Mouse (Mus musculus) cerebellum, postnatal 14 days (tissue): ENCODE measurements around the gene Rnaset2a.
A peak's percentile ranks its signal among the peaks of the same experiment; 100 is the strongest.
"Not testable (repeated sequence)": the region's sequence is repeated elsewhere in the genome, so short reads cannot be mapped to it uniquely, and the experiment has no call there.

Experiments used
- DNase-seq, 2 experiments: peaks; one replicate each; pipeline ENCODE4 v3.0.0; 2021; ENCODE audit warnings: mixed read lengths in 2 of 2

Rnaset2a gene

GRCm38 (mm10) chr17:8147439-8148316 lies at the start of gene Rnaset2a, which contains the start of gene Gm49673:
Gene Rnaset2a (minus strand): TSS chr17:8148097.
Gene Gm49673 (minus strand): TSS chr17:8147788.
- not testable (repeated sequence) for DNase-seq

GRCm38 (mm10) chr17:8197652-8198051 lies 49.8 kb upstream of the Rnaset2a start:
- no peak for DNase-seq

GRCm38 (mm10) chr17:8195685-8196376 lies 47.9 kb upstream of the Rnaset2a start:
- no peak for DNase-seq

DNA sequence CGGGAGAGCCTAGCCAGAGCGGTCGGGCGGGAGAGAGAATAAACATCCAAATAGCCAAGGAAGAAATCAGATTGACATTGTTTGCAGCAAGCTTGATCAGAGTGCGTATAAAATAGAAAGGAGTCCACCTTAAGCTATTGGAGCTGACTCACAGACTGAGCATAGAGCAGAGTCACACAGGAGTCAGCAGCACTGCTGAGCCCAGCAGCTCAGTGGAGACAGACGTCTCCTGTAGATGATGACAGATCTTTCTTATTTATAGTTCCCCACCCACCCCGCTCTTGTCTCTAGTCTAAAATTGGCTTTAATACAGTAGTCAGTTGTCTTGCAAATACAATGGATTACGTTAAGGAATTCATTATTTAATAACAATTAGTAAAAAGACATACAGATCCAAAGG lies 45.8 kb upstream of the Rnaset2a start:
- DNase-seq = no peak

GRCm38 (mm10) chr17:8184217-8184616 lies 36.3 kb upstream of the Rnaset2a start:
- no peak for DNase-seq

- no peak for DNase-seq
These were observed 35.9 kb upstream of the Rnaset2a start for GRCm38 (mm10) chr17:8183815-8184214.

DNA sequence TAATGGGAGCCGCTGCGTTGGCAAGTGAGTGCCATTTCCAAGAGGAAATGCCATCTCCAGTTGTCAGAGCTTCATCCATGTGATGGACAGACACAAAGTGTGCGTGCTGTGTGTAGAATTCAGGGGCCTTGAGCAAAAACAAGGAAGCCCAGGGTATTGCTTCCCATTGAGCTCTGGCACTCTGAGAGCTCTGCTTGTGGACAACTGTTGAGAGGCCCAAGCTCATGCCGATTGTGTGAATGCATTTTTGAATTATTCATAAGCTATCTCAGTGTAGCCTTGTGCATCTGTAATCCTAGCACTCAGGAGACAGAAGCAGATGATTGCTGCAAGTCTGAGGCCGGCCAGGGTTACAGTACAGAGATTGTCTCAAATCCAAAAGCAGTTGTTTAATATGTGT lies 29.2 kb upstream of the Rnaset2a start:
- no peak for DNase-seq

- no peak for DNase-seq
These were observed 23.2 kb upstream of the Rnaset2a start for GRCm38 (mm10) chr17:8171081-8171480.

GRCm38 (mm10) chr17:8170331-8170730 lies 22.4 kb upstream of the Rnaset2a start:
- DNase-seq = no peak

DNA sequence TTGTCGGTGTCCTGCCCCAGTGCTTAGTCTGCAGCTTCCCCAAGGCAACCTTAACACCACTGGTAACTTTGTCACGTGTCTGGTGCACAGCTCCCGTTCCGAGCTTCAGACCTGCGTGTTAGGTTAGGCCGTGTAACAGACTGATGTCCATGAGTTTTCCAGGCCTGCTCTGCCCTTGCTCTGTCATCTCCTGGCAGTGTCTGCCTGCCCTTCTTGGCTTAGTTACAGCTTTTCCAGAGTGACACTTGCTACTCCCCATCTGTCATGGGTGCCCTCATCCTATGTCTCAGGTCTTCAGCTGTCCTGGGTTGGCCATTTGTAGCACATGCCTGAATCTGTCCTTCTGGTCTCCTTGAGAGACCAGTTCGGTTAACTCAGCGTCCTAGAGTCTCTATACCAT lies 19.5 kb upstream of the Rnaset2a start:
- DNase-seq = peak; percentile 43 to 54

DNA sequence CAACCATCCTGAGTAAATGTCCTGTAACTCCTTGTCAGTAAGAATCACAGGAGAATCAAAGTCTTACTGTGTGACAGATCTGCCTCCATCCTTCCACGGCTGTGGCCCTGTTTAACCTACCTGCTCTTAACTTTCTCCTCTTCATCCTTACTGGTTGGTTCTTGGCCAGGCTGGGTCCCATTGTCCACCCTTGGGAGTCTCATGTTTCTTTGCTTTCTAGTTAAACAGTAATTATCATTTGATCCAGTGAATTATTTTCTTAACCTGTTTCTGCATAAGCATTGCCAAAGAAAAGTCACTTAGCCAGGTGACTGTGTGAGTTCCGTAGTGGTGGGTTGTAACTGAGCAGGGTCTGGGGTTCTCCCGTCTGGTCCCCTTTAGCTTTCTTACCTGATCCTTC lies 18.6 kb upstream of the Rnaset2a start:
- DNase-seq = not testable (repeated sequence)

- DNase-seq = peak in 1 of 2 experiments; percentile 15
These were observed 18.1 kb upstream of the Rnaset2a start for GRCm38 (mm10) chr17:8165977-8166376.

GRCm38 (mm10) chr17:8165608-8165945 lies 17.7 kb upstream of the Rnaset2a start:
- peak; percentile 34 to 64 for DNase-seq

DNA sequence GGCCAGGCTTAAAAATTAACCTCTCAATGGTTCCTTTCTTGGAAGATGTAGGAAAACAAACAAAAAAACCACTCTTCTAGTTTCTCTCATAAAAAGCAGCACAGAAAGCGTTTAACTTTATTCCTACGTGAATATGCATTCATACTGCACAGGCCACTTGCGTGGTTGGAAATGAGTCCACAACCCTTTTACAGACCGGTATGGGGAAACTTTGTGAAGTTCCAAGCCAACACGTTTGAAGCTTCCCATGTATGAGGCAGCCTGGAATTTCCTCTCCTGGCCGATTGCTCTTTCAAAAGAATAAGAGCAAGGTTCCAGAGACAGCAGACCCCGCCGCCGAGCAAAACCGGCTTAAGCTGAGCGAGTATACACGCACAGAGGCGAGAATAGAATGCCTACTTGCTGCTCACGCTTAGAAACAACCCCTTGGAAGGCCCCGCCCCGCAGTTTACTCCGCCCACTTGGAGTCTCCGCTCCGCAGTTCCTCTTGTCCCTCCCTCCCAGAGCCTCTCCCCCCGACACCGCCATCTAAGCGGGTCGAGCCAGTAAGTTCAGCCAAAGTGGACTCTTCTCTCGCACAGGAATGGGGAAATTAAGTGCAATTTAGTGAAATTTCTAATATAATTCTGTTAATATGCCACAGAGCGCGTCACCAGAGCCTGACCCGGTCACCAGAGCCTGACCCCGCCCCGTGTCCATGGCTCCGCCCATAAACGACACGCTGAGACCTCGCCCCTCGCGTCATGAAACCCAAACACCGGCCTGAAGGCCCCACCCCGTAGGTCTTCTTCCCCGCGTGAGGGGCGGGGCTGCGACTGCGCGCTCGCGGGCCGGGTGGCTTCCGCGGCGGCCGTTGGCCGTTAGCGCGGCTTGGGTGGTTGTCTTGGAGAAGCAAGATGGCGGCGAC lies 17.1 kb upstream of the Rnaset2a start, which contains the start of gene Fgfr1op:
TSS of gene Fgfr1op (plus strand) at position 801 of the 907 bp plus-strand sequence.
- peak in 1 of 2 experiments; percentile 77 for DNase-seq

- peak; percentile 63 to 70 for DNase-seq
These were observed 13.1 kb upstream of the Rnaset2a start for GRCm38 (mm10) chr17:8160969-8161368.

DNA sequence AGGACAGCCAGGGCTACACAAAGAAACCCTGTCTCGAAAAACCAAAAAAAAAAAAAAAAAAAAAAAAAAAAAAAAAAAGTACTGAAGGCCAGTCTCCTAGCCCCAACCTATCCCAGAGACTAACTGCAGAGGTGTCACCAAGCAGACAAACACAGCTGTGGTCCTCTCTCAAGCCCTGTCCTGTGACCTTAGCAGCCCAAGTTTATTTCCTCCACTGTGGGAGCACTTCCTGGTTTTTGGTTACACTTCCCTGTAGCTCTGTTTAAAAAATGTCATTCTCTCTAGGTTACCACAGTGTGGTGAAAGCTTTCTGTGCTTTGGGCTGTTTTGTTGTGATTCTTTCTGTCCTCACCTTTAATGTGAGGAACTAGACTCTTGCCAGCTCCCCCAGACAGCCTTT lies 10.7 kb upstream of the Rnaset2a start:
- DNase-seq = not testable (repeated sequence)

DNA sequence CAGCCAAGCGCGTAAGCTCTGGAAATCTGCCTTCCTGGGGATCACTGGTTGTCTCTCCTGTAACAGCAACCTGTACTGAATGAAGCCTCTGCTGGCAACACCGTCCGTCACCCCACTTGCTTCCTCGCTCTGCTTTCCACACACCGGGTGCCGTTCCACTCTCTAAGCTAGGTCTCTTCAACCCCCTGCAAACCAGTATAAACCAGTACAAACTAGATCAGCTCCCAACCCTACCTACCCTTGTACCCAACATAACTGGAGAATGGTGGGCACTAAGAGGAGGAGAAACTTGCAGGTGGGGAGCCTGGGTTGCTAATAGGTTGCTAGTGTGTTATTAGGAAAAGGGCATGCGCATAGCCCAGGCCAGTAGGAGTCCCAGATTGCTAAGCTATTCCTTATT lies 8.1 kb upstream of the Rnaset2a start:
- not testable (repeated sequence) for DNase-seq

GRCm38 (mm10) chr17:8155010-8155409 lies 7.1 kb upstream of the Rnaset2a start:
- DNase-seq = not testable (repeated sequence)

GRCm38 (mm10) chr17:8146931-8147330 lies 966 bp downstream of the Rnaset2a start:
- not testable (repeated sequence) for DNase-seq

- DNase-seq = not testable (repeated sequence)
These were observed 3.9 kb downstream of the Rnaset2a start for GRCm38 (mm10) chr17:8143802-8144673.

DNA sequence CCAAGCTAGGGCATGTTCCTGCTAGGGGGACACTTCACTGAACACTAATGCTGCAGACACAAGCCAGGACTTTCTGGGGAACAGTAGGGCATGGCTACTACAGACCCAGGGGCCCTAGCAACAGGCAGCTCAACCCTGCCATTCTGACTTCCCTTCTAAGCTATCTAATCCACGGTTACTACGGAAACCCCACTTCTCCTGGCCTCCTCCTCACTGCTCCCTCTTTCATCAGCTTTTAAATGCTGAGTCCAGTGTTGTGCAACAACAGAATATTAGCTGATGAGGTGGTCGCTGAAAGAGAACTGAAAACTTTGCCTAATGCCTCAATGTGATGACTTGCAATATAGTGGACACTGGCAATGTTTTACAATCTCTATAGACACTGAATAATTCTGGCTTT lies 7.7 kb downstream of the Rnaset2a start:
- not testable (repeated sequence) for DNase-seq

- DNase-seq = not testable (repeated sequence)
These were observed 9.8 kb downstream of the Rnaset2a start for GRCm38 (mm10) chr17:8138116-8138515.
